Mouse (Mus musculus) bone marrow macrophage, adult 2 months (primary cell): ENCODE measurements around the gene Aven. TPM values are rescaled to one million over a fixed set of nuclear protein-coding genes. Genes with fewer than 3 reads are reported as not detected.

Source experiments
- H3K27ac ChIP-seq: 2 replicates; pipeline ENCODE4 v1.5.1; 2012; ENCODE audit warnings: low read depth, low read length; ENCODE audit not compliant: insufficient read depth
- H3K4me1 ChIP-seq: 2 replicates; pipeline ENCODE4 v1.6.1; 2012; ENCODE audit warnings: low read length; ENCODE audit not compliant: control insufficient read depth, insufficient read depth
- H3K4me3 ChIP-seq: 2 replicates; pipeline ENCODE4 v1.5.1; 2012; ENCODE audit warnings: mild to moderate bottlenecking, low read length, moderate library complexity; ENCODE audit not compliant: insufficient read depth
- CTCF ChIP-seq: IDR thresholded peaks from 2 replicates; pipeline ENCODE4 v1.5.1; 2012; ENCODE audit warnings: low read depth, mild to moderate bottlenecking, low read length, moderate library complexity
- POLR2A ChIP-seq: IDR thresholded peaks from 2 replicates; pipeline ENCODE4 v1.6.1; 2012; ENCODE audit warnings: mild to moderate bottlenecking, low read depth, low read length, borderline replicate concordance
- polyA plus RNA-seq: library from polyadenylated mRNA; stranded (reverse); fragments of >200 nt; gene quantifications from 2 replicates; pipeline ENCODE4 v1.2.4, GENCODE M21; 2012; ENCODE audit not compliant: missing spikeins, insufficient read depth, insufficient read length

Aven gene
- polyA plus RNA-seq, 1 experiment = 8.9 TPM

DNA sequence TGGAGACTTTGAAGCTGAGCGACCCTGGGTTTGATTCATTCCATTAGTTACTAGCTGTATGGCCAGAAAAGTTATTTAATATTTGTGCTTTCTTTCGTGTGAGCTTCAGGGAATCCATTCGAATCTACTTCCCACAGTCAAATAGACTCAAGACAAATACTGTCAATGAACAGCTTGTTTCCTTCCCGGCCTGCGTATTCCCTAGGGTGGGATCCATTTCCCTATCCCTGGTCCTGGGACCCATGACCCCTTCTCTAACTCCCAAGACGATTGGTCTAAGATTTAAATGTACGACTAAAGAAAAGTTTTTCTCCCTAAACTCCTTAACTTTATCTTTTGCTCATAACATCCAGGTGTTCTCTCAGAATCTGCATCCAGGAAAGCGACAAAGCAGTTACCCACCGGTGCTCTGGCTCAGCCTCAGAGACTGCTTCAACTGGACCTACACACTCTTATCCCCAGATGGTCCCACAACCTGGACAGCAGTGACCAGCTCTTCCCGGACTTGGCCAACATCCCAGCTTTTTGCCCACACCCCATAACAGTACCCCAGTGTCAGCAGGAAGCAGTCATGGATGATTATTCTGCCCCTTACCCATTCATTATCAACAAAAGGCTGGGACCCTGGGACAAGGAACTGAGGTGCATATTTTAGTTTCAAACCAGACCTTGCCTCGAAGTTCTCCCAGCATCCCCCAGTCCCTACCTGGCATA lies 2.1 kb upstream of the Aven start:
- no peak overlapping the region for H3K4me3 ChIP-seq
- no peak overlapping the region for H3K27ac ChIP-seq
- peaks cover 15% of the 10 kb centered on the region for H3K4me1 ChIP-seq
- TF ChIP-seq POLR2A (no peak), CTCF (no peak)

DNA sequence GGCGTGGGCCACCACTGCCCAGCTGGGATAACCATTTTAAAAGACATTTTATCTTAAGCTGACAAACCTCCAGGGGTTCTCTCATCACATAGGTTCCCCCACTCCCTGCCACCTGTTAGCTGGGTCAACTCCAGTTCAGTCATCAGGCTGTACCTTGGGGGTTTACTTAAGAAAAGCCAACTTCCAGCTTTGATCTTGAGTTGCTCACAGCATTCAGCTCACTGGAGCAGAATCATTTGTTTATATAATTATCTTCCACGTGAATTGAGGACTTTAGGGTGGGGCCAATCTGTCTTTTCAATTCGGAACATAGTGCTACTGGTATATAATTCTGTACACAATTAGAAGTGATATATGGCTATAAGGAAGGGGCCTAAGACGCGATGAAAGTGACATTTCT lies 1.1 kb upstream of the Aven start:
- no peak for TF ChIP-seq CTCF
- TF ChIP-seq POLR2A = no peak
- H3K4me1 ChIP-seq = peaks cover 15% of the 10 kb centered on the region
- H3K4me3 ChIP-seq = no peak overlapping the region
- H3K27ac ChIP-seq = no peak overlapping the region

DNA sequence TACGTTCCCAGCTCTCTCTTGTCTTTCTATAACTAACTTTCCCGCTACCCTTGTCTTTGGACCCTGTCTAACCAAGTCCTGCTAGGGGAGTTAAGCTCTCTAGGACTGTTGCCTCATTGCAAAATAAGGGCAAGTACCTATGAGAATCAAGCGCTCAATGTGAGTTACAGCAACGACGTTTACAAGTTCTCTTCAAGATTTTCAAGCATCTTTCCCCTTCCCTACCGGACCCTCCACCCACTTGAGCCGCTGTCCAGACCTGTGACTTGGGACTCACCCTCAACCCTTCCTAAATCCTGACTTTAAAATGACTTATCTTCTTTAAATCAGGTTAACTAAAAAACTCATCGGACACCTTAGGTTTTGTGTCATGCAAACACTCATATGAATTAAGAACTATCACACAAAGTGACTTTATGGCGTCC lies 321 bp upstream of the Aven start:
- Histone ChIP-seq H3K4me3 (peak overlapping the region; percentile 79), H3K27ac (peak overlapping the region; percentile 77)
- TF ChIP-seq CTCF = no peak
- no peak for TF ChIP-seq POLR2A

DNA sequence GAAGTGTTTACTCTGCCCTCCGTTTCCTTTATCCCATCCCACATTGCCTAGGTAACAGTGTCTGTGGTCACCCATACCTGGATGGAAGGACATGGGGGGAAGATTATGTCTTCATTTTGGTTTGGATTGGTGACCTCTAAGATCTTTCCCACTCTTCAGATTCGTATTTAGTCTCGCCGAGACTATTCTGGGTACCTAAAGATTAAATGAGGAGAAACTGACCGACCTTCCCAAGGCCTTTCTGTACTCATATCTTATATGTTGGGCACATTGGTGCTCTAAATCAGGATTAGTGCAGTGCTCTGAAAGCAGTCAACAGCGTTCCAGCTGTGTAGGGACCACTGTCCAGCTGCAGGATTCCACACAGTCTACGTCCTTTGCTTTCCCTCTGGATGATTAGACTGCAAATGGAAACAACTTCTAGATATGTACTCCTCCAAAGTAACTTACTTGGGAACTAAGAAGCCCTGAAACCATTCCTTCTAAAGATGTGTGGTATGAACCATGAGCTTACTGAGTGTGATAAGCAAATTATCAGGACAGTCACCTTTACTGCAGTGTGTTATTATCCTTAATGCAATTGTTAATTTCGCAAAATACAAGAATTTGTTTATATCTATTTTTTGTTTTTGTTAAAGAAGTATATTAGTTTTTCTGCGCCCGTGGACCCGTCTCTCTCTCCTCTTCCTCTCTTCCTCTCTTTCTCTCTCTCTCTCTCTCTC lies 936 bp downstream of the Aven start:
- H3K27ac ChIP-seq = peak overlapping the region; percentile 40; the same call in 1 of the 2 replicates
- peaks cover 15% of the 10 kb centered on the region for H3K4me1 ChIP-seq
- H3K4me3 ChIP-seq = peak overlapping the region; percentile 79
- TF ChIP-seq CTCF = no peak
- no peak for TF ChIP-seq POLR2A

More for the DNA sequence above, 321 bp upstream of the Aven start:
- H3K4me1 ChIP-seq = peaks cover 15% of the 10 kb centered on the region

DNA sequence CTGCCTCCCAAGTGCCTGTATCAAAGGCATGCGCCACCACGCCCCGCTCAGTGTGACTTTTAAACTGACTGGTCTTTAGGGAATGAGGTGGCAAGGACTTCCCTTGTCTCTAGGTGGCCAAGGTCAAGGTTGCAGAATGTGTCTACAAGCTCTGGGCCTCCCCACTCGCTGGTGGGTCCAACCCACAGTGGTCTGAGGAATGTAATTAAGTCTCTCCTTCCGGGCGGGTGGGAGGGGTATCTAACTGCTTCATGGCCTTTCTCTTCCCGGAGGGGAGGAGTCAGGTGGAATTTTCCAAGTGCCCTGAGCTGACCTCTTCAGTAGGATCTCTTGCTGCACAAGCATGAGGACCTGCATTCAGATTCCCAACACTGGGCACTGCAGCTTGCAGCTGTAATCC lies 5.1 kb downstream of the Aven start:
- TF ChIP-seq CTCF = no peak
- TF ChIP-seq POLR2A = no peak

DNA sequence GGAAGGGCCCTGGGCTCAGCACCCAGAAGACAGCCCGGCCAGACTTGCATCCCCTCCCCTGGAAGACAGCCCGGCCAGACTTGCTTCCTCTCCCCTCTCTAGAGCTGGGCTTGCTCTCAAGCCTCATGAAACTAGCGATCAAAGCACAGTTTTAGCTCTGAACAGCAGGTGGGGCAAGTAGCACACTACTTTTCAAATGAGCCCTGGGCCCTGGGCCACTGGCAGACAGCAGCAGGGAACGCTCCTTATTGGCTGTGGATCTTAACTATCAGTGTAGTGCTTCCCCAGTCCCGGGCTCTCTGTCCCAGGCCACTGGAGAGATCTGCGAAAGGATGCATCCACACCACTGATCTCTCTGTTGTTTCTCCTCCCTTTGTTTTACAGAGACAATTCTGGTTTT lies 8.4 kb downstream of the Aven start:
- no peak overlapping the region for H3K27ac ChIP-seq
- TF ChIP-seq POLR2A (no peak), CTCF (peak; percentile 23; the same call in 1 of the 2 replicates)
- no peaks in the 10 kb centered on the region for H3K4me1 ChIP-seq
- no peak overlapping the region for H3K4me3 ChIP-seq

More for the DNA sequence above, 5.1 kb downstream of the Aven start:
- no peak overlapping the region for H3K4me3 ChIP-seq
- no peak overlapping the region for H3K27ac ChIP-seq
- H3K4me1 ChIP-seq = no peaks in the 10 kb centered on the region

DNA sequence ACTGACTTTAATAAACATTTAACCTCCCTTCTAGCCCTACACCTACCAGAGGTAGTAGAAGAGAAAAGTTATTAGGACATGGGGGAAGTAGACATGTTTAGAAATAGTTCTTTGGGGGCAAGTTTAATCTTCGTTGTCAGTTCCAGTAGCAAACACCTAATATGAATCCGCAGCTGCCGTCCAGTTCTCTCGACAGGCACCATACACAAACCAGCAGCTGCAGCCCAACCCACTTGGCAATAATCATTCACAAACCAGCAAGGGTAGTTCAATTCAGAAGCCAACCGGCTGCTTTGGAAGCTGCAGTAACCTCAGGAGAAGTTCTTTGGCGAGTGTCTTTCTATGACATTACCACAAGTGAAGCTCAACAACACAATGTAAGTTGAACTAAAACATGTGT lies 11.2 kb downstream of the Aven start:
- H3K4me3 ChIP-seq = no peak overlapping the region
- TF ChIP-seq CTCF (no peak), POLR2A (no peak)
- H3K4me1 ChIP-seq = no peaks in the 10 kb centered on the region
- no peak overlapping the region for H3K27ac ChIP-seq

DNA sequence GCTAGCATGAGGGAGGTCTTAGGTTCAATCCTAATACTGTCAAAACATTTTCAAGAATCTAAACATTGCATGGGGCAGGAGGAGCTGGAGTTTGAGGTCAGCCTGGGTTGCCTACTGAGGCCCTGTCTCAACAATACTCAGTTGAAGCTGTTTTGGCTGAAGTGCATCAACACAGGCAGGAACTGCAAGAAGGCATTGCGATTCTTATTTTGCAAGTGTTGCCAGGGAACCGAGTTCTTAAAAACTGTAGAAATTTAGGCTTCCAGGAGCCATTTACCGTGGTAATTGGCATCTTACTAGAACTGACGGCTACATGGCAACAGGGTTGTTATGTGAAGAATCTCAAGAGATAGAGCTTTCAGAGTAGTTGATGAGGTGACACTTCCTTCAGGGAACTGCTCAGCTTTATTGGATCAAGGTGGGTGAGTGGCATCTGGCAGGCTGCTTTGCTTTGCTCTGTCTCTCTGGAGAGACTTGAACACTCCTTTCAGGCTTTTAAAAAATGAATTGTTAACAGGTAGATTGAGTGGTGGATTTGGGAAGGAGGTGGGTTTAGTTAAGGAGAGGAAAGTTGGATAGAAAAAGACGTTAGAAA lies 14.2 kb downstream of the Aven start:
- TF ChIP-seq CTCF (no peak), POLR2A (no peak)
- H3K4me3 ChIP-seq = no peak overlapping the region
- H3K27ac ChIP-seq = no peak overlapping the region
- no peaks in the 10 kb centered on the region for H3K4me1 ChIP-seq

DNA sequence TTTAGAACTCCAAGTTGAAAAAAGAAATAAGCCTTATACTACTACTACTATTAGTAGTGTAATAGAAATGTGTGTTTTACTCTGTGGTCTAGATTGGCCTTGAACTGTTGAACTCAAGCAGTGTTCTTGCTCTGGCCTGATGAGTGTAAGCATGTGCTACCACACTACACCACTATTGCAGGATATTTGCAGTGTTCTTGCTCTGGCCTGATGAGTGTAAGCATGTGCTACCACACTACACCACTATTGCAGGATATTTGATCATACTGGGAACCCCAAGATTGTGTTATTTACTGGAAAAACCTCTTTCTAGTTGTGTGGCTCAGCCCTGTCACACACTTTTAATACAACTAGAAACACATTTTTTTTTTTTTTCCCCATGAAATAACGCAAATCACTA lies 14.7 kb downstream of the Aven start:
- TF ChIP-seq POLR2A = no peak
- TF ChIP-seq CTCF = no peak
- Histone ChIP-seq H3K4me1 (no peaks in the 10 kb centered on the region), H3K4me3 (no peak overlapping the region), H3K27ac (no peak overlapping the region)

DNA sequence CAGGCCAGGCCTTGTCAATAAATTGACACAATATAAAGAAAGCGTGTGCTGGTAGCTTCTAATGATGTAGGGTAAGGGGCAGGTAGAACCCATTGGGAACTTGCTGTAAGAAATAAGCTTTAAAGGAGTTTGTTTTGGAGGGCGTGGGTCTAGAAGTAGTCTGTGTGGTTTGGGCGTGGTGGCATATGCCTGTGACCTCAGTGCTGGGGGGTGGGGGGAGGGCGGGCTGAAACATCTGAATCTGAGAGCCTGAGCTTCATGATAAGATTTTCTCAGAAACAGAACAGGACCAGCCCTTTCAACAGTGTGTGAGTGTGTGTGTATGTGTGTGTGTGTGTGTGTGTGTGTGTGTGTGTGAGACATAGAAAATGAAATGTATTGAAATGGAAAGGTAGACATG lies 17.4 kb downstream of the Aven start:
- Histone ChIP-seq H3K4me1 (no peaks in the 10 kb centered on the region), H3K4me3 (no peak overlapping the region), H3K27ac (no peak overlapping the region)
- no peak for TF ChIP-seq POLR2A
- no peak for TF ChIP-seq CTCF
